Mouse (Mus musculus) bone marrow macrophage, adult 2 months (primary cell): ENCODE results near the gene Coro7. TPM values are rescaled to one million over a fixed set of nuclear protein-coding genes. Genes with fewer than 3 reads are reported as not detected.

Experiments
- H3K27ac ChIP-seq: 2 replicates; pipeline ENCODE4 v1.5.1; 2012; ENCODE audit warnings: low read depth, low read length; ENCODE audit not compliant: insufficient read depth
- H3K4me1 ChIP-seq: 2 replicates; pipeline ENCODE4 v1.6.1; 2012; ENCODE audit warnings: low read length; ENCODE audit not compliant: control insufficient read depth, insufficient read depth
- H3K4me3 ChIP-seq: 2 replicates; pipeline ENCODE4 v1.5.1; 2012; ENCODE audit warnings: mild to moderate bottlenecking, low read length, moderate library complexity; ENCODE audit not compliant: insufficient read depth
- CTCF ChIP-seq: IDR thresholded peaks from 2 replicates; pipeline ENCODE4 v1.5.1; 2012; ENCODE audit warnings: low read depth, mild to moderate bottlenecking, low read length, moderate library complexity
- POLR2A ChIP-seq: IDR thresholded peaks from 2 replicates; pipeline ENCODE4 v1.6.1; 2012; ENCODE audit warnings: mild to moderate bottlenecking, low read depth, low read length, borderline replicate concordance
- polyA plus RNA-seq: library from polyadenylated mRNA; stranded (reverse); fragments of >200 nt; gene quantifications from 2 replicates; pipeline ENCODE4 v1.2.4, GENCODE M21; 2012; ENCODE audit not compliant: missing spikeins, insufficient read depth, insufficient read length

Coro7 gene
- polyA plus RNA-seq, 1 experiment: 110 TPM

DNA sequence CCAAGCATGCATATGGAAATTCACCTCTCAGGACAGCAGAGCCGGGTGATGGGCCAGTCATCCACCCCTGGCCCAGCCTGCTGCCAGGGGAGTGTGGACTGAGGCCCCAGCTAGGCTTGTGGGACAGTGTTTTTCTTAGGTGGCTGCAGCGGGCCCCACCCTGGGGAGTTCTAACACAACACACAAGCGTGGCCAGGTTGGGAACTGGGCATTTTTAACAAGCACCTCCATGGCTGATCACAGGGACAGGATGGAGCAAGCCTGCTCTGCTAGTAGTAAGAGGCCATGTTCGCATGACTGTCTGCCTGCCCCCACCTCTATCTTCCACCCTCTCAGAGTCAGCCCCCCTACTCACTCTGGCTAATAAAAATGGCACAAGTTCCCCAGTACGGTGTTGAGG, 81.5 kb downstream of the Coro7 start:
- Histone ChIP-seq H3K4me1 (no peaks in the 10 kb centered on the region), H3K27ac (no peak overlapping the region), H3K4me3 (no peak overlapping the region)
- TF ChIP-seq POLR2A (no peak), CTCF (no peak)

- TF ChIP-seq CTCF: no peak
- no peak for TF ChIP-seq POLR2A
- Histone ChIP-seq H3K4me3 (no peak overlapping the region), H3K27ac (no peak overlapping the region), H3K4me1 (no peaks in the 10 kb centered on the region)
These were observed 82.3 kb downstream of the Coro7 start for GRCm38 (mm10) chr16:4597296-4597695.

DNA sequence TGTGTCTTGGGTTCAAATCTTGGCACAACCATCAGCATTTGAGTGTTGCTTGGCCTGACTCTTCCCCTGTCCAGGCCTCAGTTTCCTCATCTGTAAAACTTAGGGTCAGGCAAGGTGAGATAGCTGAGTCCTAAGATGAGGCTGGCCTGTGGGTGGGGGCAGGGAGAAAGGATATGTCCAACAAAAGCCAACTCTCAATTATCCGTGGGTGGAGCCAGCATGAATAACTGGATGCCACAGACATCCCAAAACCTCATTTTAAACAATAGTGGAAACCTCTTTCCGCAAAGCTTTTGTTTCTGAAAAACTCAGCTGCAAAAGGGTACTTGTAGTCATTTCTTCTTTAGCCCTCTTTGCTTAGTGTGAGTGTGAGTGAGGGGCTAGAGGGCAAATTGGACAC, 82.7 kb downstream of the Coro7 start:
- no peak for TF ChIP-seq POLR2A
- TF ChIP-seq CTCF: no peak
- no peaks in the 10 kb centered on the region for H3K4me1 ChIP-seq
- no peak overlapping the region for H3K27ac ChIP-seq
- H3K4me3 ChIP-seq: no peak overlapping the region

DNA sequence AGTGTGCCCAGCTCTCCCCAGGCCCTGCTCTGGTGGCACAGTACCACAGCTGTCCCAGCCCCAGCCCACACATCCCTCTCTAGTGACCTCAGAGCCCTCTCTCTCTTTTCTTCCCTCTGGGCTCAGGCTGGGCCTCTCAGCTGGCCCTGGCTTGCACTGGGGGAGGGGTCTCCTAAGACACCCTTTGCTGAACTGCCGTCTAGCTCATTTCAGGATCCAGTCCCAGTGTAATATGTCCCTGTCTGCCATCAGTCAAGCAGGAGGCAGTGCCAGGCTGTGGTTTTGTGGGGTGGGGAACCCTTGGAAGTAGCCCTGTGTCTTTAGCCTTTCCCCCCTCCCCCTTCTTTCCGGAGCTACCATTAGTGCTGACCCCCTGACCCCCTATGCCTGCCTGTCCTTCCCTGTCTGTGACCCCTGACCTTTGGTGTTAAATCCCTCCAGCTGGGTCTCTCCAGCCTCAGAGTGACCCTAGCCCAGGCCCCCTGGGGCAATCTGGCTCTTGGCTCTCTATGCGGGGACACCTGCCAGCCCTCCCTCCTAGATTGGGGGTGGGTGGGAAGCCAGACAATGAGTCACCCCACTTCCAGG, 83.3 kb downstream of the Coro7 start:
- no peak overlapping the region for H3K27ac ChIP-seq
- TF ChIP-seq CTCF (no peak), POLR2A (no peak)
- no peak overlapping the region for H3K4me3 ChIP-seq
- no peaks in the 10 kb centered on the region for H3K4me1 ChIP-seq

- TF ChIP-seq POLR2A (no peak), CTCF (no peak)
- no peak overlapping the region for H3K27ac ChIP-seq
- H3K4me3 ChIP-seq: no peak overlapping the region
- no peaks in the 10 kb centered on the region for H3K4me1 ChIP-seq
These were observed 84.0 kb downstream of the Coro7 start for GRCm38 (mm10) chr16:4595527-4595963.

DNA sequence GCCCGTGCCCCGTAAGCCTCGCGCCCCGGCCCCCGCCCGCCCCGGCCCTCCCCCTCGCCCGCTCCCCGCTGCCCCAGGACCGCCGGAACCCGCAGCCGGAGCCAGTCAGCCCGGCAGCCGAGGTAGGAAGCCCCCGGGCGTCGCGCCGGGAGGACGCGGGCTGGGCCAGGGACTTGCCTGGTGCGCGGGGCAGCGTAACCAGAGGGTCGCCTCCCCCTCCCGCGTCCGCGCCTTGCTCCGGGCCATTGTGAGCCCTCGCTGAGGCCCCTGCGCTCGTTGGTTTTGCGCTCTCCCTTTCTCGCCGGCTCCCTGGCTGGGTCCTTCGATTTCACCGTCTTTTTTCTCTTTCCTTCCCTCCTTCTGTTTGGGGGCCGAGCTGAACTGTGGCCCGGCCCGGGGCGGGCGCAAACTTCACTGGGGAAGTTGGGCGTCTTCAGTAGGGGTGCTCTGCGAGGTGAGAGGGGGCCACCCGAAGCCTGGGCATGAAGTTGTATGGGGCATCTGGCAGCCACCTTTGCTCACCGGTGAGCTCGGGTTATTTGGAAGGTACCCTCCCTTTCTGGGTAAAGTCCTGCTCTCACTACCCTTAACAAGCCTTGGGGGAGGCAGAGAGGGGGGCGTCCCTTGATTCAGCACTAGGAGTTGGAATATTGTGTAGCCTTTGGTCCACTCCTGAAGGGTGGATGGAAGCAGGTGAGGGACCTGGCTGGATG, 84.6 kb downstream of the Coro7 start:
- Histone ChIP-seq H3K27ac (no peak overlapping the region), H3K4me3 (peak overlapping the region; percentile 58), H3K4me1 (no peaks in the 10 kb centered on the region)
- TF ChIP-seq POLR2A (no peak), CTCF (no peak)

DNA sequence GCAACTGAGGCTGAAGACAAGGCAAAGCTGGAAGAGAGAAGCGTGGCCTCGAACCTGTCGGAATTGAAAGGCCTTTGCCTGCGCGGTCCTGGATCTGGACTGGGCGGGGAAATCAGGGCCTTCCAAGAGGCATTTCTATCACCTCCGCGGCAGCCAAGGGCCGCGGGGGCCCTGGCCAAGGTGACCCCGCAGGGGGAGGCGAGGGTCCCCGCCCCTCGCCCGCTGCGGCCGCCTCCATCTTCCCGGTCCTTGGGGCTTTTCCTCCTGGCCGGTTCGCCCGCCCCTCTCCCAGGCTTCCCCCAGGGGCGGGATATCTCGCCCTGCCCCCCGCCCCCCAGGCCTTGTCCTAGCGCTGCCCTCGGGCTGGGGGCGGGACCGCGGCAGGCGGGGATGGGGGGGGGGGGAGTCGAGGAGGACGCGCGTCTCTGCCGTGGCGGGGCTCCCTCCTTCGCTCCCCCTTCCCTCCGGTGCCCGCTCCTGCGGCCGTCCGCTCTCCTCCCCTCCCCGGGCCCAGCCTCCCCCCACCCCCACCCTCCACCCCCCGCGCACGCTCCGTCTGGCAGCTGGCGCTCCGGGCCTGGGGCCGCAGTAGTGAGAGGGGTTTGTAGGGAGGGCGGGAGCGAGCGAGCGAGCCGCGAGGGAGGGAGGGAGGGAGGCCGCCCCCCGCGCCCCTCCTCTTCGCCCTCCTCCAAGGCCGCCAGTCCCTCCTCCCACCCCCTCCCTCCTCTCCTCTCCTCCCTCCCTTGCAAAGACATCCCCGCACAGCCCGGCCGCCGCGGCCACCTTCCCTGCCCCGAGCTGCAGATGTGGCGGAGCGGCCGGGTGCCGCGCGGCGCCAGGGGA, 85.4 kb downstream of the Coro7 start, which contains the start of gene Glis2:
TSS of gene Glis2 (plus strand) at position 743 of the 843 bp plus-strand sequence.
- TF ChIP-seq POLR2A (no peak), CTCF (no peak)
- H3K4me1 ChIP-seq: no peaks in the 10 kb centered on the region
- no peak within 1 kb of the TSS for H3K27ac ChIP-seq
- H3K4me3 ChIP-seq: peak within 1 kb of the TSS; percentile 58

- TF ChIP-seq CTCF (no peak), POLR2A (no peak)
- Histone ChIP-seq H3K27ac (no peak overlapping the region), H3K4me3 (no peak overlapping the region), H3K4me1 (no peaks in the 10 kb centered on the region)
These were observed 86.4 kb downstream of the Coro7 start for GRCm38 (mm10) chr16:4592909-4593875.

- H3K4me1 ChIP-seq: peaks cover 20% of the 10 kb centered on the region
- no peak overlapping the region for H3K4me3 ChIP-seq
- H3K27ac ChIP-seq: no peak overlapping the region
- TF ChIP-seq CTCF (no peak), POLR2A (no peak)
These were observed 89.3 kb downstream of the Coro7 start for GRCm38 (mm10) chr16:4590236-4590635.
